Mouse (Mus musculus): Measurements from ENCODE around the gene Olfr904. TPM values are rescaled to one million over a fixed set of nuclear protein-coding genes. Genes with fewer than 3 reads are reported as not detected.

Gene Olfr904
- not detected for polyA plus RNA-seq (2015; fragmentation: Illumina TruSeq; extraction: RNeasy Lipid Tissue Mini Kit (QIAGEN cat#74804); ENCODE audit: insufficient read depth, low read depth, low replicate concordance)

DNA sequence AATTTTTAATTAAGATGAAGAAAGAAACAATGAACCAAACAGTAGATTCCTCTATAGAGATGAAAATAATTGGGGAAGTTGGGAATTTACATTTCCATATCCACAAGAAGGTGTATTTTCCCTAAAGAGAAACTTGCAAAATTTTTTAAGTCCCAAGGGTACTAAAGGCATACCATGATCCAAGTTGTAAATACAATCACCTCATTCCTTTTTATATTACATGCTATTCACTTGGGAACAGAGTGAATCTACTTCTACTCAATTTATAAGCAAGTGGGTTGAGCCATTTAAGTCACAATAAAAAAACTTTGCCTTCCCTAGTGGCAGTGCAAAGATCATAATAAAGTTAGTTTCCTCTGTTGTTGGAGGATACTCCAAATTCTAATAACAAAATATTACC, at the start of gene Olfr904:
TSS of gene Olfr904 (plus strand) at position 301 of the 400 bp plus-strand sequence.

GRCm38 (mm10) chr9:38429155-38429554, 33.8 kb upstream of the Olfr904 start, which contains the start of gene Olfr901:
Gene Olfr901, plus strand, starts transcription at chr9:38429455.

GRCm38 (mm10) chr9:38447352-38447751, 15.6 kb upstream of the Olfr904 start, which contains the start of gene Olfr902:
Gene Olfr902, plus strand, starts transcription at chr9:38447652.

DNA sequence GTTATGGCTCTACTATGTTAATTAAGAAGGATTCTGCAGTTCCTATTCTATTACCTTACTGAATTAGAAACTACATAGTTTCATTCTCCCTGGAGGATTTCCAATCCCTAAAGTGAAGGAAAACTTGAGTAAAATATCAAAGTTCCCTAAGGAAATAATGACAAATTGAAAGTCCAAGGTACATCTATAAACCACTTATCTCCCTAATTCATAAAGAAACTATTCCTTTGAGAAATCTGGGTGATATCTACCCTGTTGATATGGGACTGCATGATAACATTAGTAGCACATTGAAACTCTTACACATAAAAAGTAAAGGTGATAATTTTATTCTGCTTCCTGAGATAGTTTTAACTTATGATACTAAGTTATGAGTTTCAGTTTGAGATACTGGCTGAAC, 7.9 kb downstream of the Olfr904 start, which contains the start of gene Olfr905:
TSS of gene Olfr905 (plus strand) at position 301 of the 400 bp plus-strand sequence.

GRCm38 (mm10) chr9:38486785-38487184, 23.8 kb downstream of the Olfr904 start, which contains the start of gene Olfr906:
Gene Olfr906, plus strand, starts transcription at chr9:38487085.

GRCm38 (mm10) chr9:38495501-38495900, 32.6 kb downstream of the Olfr904 start, which contains the start of gene Olfr907:
Gene Olfr907, plus strand, starts transcription at chr9:38495801.

Other genes starting within 250 kb of the Olfr904 start
- gene Olfr894, start 245.1 kb upstream of the Olfr904 start, polyA plus RNA-seq (2015; fragmentation: Illumina TruSeq; extraction: RNeasy Lipid Tissue Mini Kit (QIAGEN cat#74804); ENCODE audit: insufficient read depth, low read depth, low replicate concordance) = not detected
- gene Olfr143, start 210.4 kb upstream of the Olfr904 start, polyA plus RNA-seq (2015; fragmentation: Illumina TruSeq; extraction: RNeasy Lipid Tissue Mini Kit (QIAGEN cat#74804); ENCODE audit: insufficient read depth, low read depth, low replicate concordance) = not detected
- gene Olfr895, start 195.3 kb upstream of the Olfr904 start, polyA plus RNA-seq (2015; fragmentation: Illumina TruSeq; extraction: RNeasy Lipid Tissue Mini Kit (QIAGEN cat#74804); ENCODE audit: insufficient read depth, low read depth, low replicate concordance) = not detected
- not detected for gene Olfr896-ps1, start 172.0 kb upstream of the Olfr904 start, polyA plus RNA-seq (2015; fragmentation: Illumina TruSeq; extraction: RNeasy Lipid Tissue Mini Kit (QIAGEN cat#74804); ENCODE audit: insufficient read depth, low read depth, low replicate concordance)
- gene Olfr25, start 134.1 kb upstream of the Olfr904 start, polyA plus RNA-seq (2015; fragmentation: Illumina TruSeq; extraction: RNeasy Lipid Tissue Mini Kit (QIAGEN cat#74804); ENCODE audit: insufficient read depth, low read depth, low replicate concordance) = not detected
- not detected for gene Olfr898, start 114.7 kb upstream of the Olfr904 start, polyA plus RNA-seq (2015; fragmentation: Illumina TruSeq; extraction: RNeasy Lipid Tissue Mini Kit (QIAGEN cat#74804); ENCODE audit: insufficient read depth, low read depth, low replicate concordance)
- gene Olfr250, start 96.2 kb upstream of the Olfr904 start, polyA plus RNA-seq (2015; fragmentation: Illumina TruSeq; extraction: RNeasy Lipid Tissue Mini Kit (QIAGEN cat#74804); ENCODE audit: insufficient read depth, low read depth, low replicate concordance) = not detected
- gene Olfr251, start 86.1 kb upstream of the Olfr904 start, polyA plus RNA-seq (2015; fragmentation: Illumina TruSeq; extraction: RNeasy Lipid Tissue Mini Kit (QIAGEN cat#74804); ENCODE audit: insufficient read depth, low read depth, low replicate concordance) = not detected
- gene Olfr147, start 61.4 kb upstream of the Olfr904 start, polyA plus RNA-seq (2015; fragmentation: Illumina TruSeq; extraction: RNeasy Lipid Tissue Mini Kit (QIAGEN cat#74804); ENCODE audit: insufficient read depth, low read depth, low replicate concordance) = not detected
- not detected for gene Olfr901, start 33.7 kb upstream of the Olfr904 start, polyA plus RNA-seq (2015; fragmentation: Illumina TruSeq; extraction: RNeasy Lipid Tissue Mini Kit (QIAGEN cat#74804); ENCODE audit: insufficient read depth, low read depth, low replicate concordance)
- not detected for gene Olfr902, start 15.5 kb upstream of the Olfr904 start, polyA plus RNA-seq (2015; fragmentation: Illumina TruSeq; extraction: RNeasy Lipid Tissue Mini Kit (QIAGEN cat#74804); ENCODE audit: insufficient read depth, low read depth, low replicate concordance)
- gene Olfr905, start 8.0 kb downstream of the Olfr904 start, polyA plus RNA-seq (2015; fragmentation: Illumina TruSeq; extraction: RNeasy Lipid Tissue Mini Kit (QIAGEN cat#74804); ENCODE audit: insufficient read depth, low read depth, low replicate concordance) = not detected
- gene Olfr906, start 23.9 kb downstream of the Olfr904 start, polyA plus RNA-seq (2015; fragmentation: Illumina TruSeq; extraction: RNeasy Lipid Tissue Mini Kit (QIAGEN cat#74804); ENCODE audit: insufficient read depth, low read depth, low replicate concordance) = not detected
- gene Olfr907, start 32.7 kb downstream of the Olfr904 start, polyA plus RNA-seq (2015; fragmentation: Illumina TruSeq; extraction: RNeasy Lipid Tissue Mini Kit (QIAGEN cat#74804); ENCODE audit: insufficient read depth, low read depth, low replicate concordance) = not detected
- not detected for gene Olfr911-ps1, start 58.4 kb downstream of the Olfr904 start, polyA plus RNA-seq (2015; fragmentation: Illumina TruSeq; extraction: RNeasy Lipid Tissue Mini Kit (QIAGEN cat#74804); ENCODE audit: insufficient read depth, low read depth, low replicate concordance)
- gene Olfr910, start 74.7 kb downstream of the Olfr904 start, polyA plus RNA-seq (2015; fragmentation: Illumina TruSeq; extraction: RNeasy Lipid Tissue Mini Kit (QIAGEN cat#74804); ENCODE audit: insufficient read depth, low read depth, low replicate concordance) = not detected
- gene Olfr912, start 117.0 kb downstream of the Olfr904 start, polyA plus RNA-seq (2015; fragmentation: Illumina TruSeq; extraction: RNeasy Lipid Tissue Mini Kit (QIAGEN cat#74804); ENCODE audit: insufficient read depth, low read depth, low replicate concordance) = not detected
- gene Olfr913, start 129.6 kb downstream of the Olfr904 start, polyA plus RNA-seq (2015; fragmentation: Illumina TruSeq; extraction: RNeasy Lipid Tissue Mini Kit (QIAGEN cat#74804); ENCODE audit: insufficient read depth, low read depth, low replicate concordance) = not detected
- gene Olfr914, start 142.0 kb downstream of the Olfr904 start, polyA plus RNA-seq (2015; fragmentation: Illumina TruSeq; extraction: RNeasy Lipid Tissue Mini Kit (QIAGEN cat#74804); ENCODE audit: insufficient read depth, low read depth, low replicate concordance) = not detected
- gene Olfr916, start 196.7 kb downstream of the Olfr904 start, polyA plus RNA-seq (2015; fragmentation: Illumina TruSeq; extraction: RNeasy Lipid Tissue Mini Kit (QIAGEN cat#74804); ENCODE audit: insufficient read depth, low read depth, low replicate concordance) = not detected
- gene Olfr917, start 202.7 kb downstream of the Olfr904 start, polyA plus RNA-seq (2015; fragmentation: Illumina TruSeq; extraction: RNeasy Lipid Tissue Mini Kit (QIAGEN cat#74804); ENCODE audit: insufficient read depth, low read depth, low replicate concordance) = not detected
- gene Olfr918, start 211.5 kb downstream of the Olfr904 start, polyA plus RNA-seq (2015; fragmentation: Illumina TruSeq; extraction: RNeasy Lipid Tissue Mini Kit (QIAGEN cat#74804); ENCODE audit: insufficient read depth, low read depth, low replicate concordance) = not detected
- gene Olfr919, start 240.5 kb downstream of the Olfr904 start, polyA plus RNA-seq (2015; fragmentation: Illumina TruSeq; extraction: RNeasy Lipid Tissue Mini Kit (QIAGEN cat#74804); ENCODE audit: insufficient read depth, low read depth, low replicate concordance) = not detected